Comparison of ENCODE assay signal across 14 mouse cellular contexts in the genomic region with DNA sequence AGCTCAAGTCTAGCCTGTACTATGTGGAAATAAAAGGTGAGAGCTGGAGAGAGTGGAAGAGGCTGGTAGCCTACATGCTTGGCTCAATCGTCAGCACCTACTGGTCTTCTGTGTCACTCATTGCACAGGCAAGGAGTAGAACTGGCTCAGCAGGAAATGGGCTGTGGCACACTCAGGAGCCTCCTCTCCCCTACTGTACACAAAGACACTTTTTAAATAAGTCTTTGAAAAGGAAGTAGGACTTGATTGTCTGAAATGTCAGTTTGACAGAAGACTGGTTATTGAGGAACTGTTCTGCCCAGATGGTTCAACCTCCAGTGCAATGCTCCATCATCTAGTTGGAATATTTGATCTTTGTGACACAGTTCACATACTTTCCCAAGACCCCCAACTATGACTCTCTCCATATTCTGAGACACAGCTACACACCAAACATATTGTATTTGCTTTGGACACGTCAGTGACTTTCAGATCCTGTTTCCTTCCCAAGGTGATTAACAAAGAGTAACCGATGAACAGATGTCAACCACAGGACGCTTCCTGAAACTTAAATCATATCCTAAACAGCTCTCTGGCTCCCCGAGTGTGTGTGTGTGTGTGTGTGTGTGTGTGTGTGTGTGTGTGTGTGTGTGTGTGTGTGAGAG. TPM values are rescaled to one million over a fixed set of nuclear protein-coding genes. Genes with fewer than 3 reads are reported as not detected.
A peak's percentile ranks its signal among the peaks of the same experiment; 100 is the strongest.
DNase-seq lines count a peak whose midpoint lies in the region; ATAC-seq and TF ChIP-seq lines count a peak whose summit lies in the region.
"Had no signal": no experiment of that assay in that cellular context is flagged by ENCODE, and none has a peak within 500 bp of the region (broad histone marks: within the 10 kb centered on the region; RNA-seq: fewer than 3 reads in every experiment).

No protein-coding gene starts in this region.

- TF ChIP-seq EP300 in heart, postnatal 0 days (IDR thresholded peaks at IDR 0.05; ENCODE audit: low read depth) = no peak

- H3K4me2 ChIP-seq in heart, postnatal 0 days (ENCODE audit: low read depth, low read length) = no peak overlapping the region
- H3K4me2 ChIP-seq in intestine, postnatal 0 days (replicated peaks; ENCODE audit: low read depth) = no peak overlapping the region

- peaks cover 5% of the 10 kb centered on the region; the same call in 1 of the 2 replicates for H3K4me1 ChIP-seq in heart, postnatal 0 days (ENCODE audit: control insufficient read depth, insufficient read depth)
- H3K4me1 ChIP-seq in intestine, postnatal 0 days (replicated peaks; ENCODE audit: control insufficient read depth, insufficient read depth, low read length) = no peaks in the 10 kb centered on the region

- no peak for TF ChIP-seq CTCF in heart, postnatal 0 days (IDR thresholded peaks at IDR 0.05; ENCODE audit: low read depth)
- TF ChIP-seq CTCF in intestine, postnatal 0 days (IDR thresholded peaks at IDR 0.05; ENCODE audit: low read depth) = no peak

- no peaks in the 10 kb centered on the region for H3K9me3 ChIP-seq in heart, postnatal 0 days (replicated peaks; ENCODE audit: control insufficient read depth, low read length)
- H3K9me3 ChIP-seq in intestine, postnatal 0 days (ENCODE audit: control insufficient read depth) = 0 out of 2 replicates have a peak, but pooled peaks cover 3% of the 10 kb centered on the region

- H3K27me3 ChIP-seq in heart, postnatal 0 days (ENCODE audit: control insufficient read depth, insufficient read depth, low read length) = no peaks in the 10 kb centered on the region
- H3K27me3 ChIP-seq in intestine, postnatal 0 days (replicated peaks; ENCODE audit: control insufficient read depth, insufficient read depth, low read length) = no peaks in the 10 kb centered on the region
- H3K27me3 ChIP-seq in splenic B cell, adult 2 months (ENCODE audit: control insufficient read depth, insufficient read depth, low read length, poor library complexity, severe bottlenecking) = no peaks in the 10 kb centered on the region

- no peak overlapping the region for H3K9ac ChIP-seq in heart, postnatal 0 days (replicated peaks; ENCODE audit: low read depth, low read length)
- no peak overlapping the region for H3K9ac ChIP-seq in intestine, postnatal 0 days (ENCODE audit: low read depth, low read length)

- WGBS in heart, postnatal 0 days = 45% methylated on average over 5 of the region's 5 CpGs
- WGBS in intestine, postnatal 0 days = 31% methylated on average over 5 of the region's 5 CpGs

- H3K27ac ChIP-seq in heart, postnatal 0 days (ENCODE audit: low read depth) = peak overlapping the region; percentile 22; the same call in 1 of the 2 replicates
- no peak overlapping the region for H3K27ac ChIP-seq in intestine, postnatal 0 days (ENCODE audit: low read depth, low read length)
- H3K27ac ChIP-seq: macrophage had no signal

- no peak for DNase-seq in heart, postnatal 0 days (ENCODE audit: low spot score)
- DNase-seq in heart, adult 18-20 months = no peak
- peak; percentile 65 for DNase-seq in CD4-positive, CD25-positive, alpha-beta regulatory T cell, adult 2 months (ENCODE audit: low read depth, low spot score)
- peak; percentile 87 for DNase-seq in splenic B cell, adult 2 months (ENCODE audit: low read depth, low spot score)
- DNase-seq in gastrocnemius, postnatal 4 days (ENCODE audit: low spot score in 2 of 2) = no peak
- DNase-seq in ovary, postnatal 10 days (ENCODE audit: low spot score) = no peak
- no peak for DNase-seq in left cerebral cortex, adult 11 months (ENCODE audit: low spot score)
- DNase-seq: kidney, postnatal 25 days; left cerebral cortex, postnatal 4 days had no signal

- H3K36me3 ChIP-seq in heart, postnatal 0 days (replicated peaks; ENCODE audit: control insufficient read depth, insufficient read depth, low read length) = no peaks in the 10 kb centered on the region
- no peaks in the 10 kb centered on the region for H3K36me3 ChIP-seq in intestine, postnatal 0 days (ENCODE audit: control insufficient read depth, insufficient read depth)
- H3K36me3 ChIP-seq in splenic B cell, adult 2 months (ENCODE audit: control insufficient read depth, insufficient read depth, low read length, poor library complexity, severe bottlenecking) = no peaks in the 10 kb centered on the region

- H3K4me3 ChIP-seq in heart, postnatal 0 days (ENCODE audit: low read depth, low read length) = no peak overlapping the region
- H3K4me3 ChIP-seq in intestine, postnatal 0 days (ENCODE audit: low read depth, low read length) = no peak overlapping the region

- ATAC-seq in heart, postnatal 0 days (ENCODE audit: insufficient read depth, low read depth) = no peak
- ATAC-seq in intestine, postnatal 0 days = peak; percentile 77

RNA-seq across cellular contexts. Expression of gene Gm43552, which starts 22.1 kb away (rescaled TPM):
- not detected in 2 replicates for total RNA-seq in heart, postnatal 0 days (2014; rRNA removed; ENCODE audit: low replicate concordance)
- not detected in 2 replicates for polyA plus RNA-seq in heart, postnatal 0 days (2015; fragmentation: Nextera tagmentation; extraction: Ambion mirVana)
- total RNA-seq in heart, adult 18-20 months (2021) = 1 to 10 TPM in 1 of 2 experiments, not detected in 1; 4.0 TPM
- polyA plus RNA-seq in intestine, postnatal 0 days (2015; fragmentation: Nextera tagmentation; extraction: Ambion mirVana) = not detected in 2 replicates
- total RNA-seq in gastrocnemius, postnatal 4 days (2021) = 1 to 10 TPM in 1 of 2 experiments, not detected in 1; 3.0 TPM
- total RNA-seq: heart, postnatal 25 days; left cerebral cortex, postnatal 4 days had no signal
- polyA plus RNA-seq: embryonic facial prominence, embryonic 11.5 days; macrophage; neural tube, embryonic 14.5 days had no signal

RNA-seq across cellular contexts. Expression of gene Smim14, which starts 22.2 kb away (rescaled TPM):
- total RNA-seq in heart, postnatal 0 days (2014; rRNA removed; ENCODE audit: low replicate concordance) = 122 and 156 TPM in 2 replicates
- 190 and 200 TPM in 2 replicates for polyA plus RNA-seq in heart, postnatal 0 days (2015; fragmentation: Nextera tagmentation; extraction: Ambion mirVana)
- 100 to 1,000 TPM in 1 of 2 experiments, 10 to 100 TPM in 1; 94.3 to 101 TPM for total RNA-seq in heart, adult 18-20 months (2021)
- 250 and 257 TPM in 2 replicates for polyA plus RNA-seq in intestine, postnatal 0 days (2015; fragmentation: Nextera tagmentation; extraction: Ambion mirVana)
- 10 to 100 TPM; 63.6 to 70.2 TPM for total RNA-seq in gastrocnemius, postnatal 4 days (2021)

RNA-seq across cellular contexts. Expression of gene Ube2k, which starts 22.3 kb away (rescaled TPM):
- 19.5 and 21.2 TPM in 2 replicates for total RNA-seq in heart, postnatal 0 days (2014; rRNA removed; ENCODE audit: low replicate concordance)
- 125 and 132 TPM in 2 replicates for polyA plus RNA-seq in heart, postnatal 0 days (2015; fragmentation: Nextera tagmentation; extraction: Ambion mirVana)
- 10 to 100 TPM; 62.9 to 64.2 TPM for total RNA-seq in heart, adult 18-20 months (2021)
- 102 and 111 TPM in 2 replicates for polyA plus RNA-seq in intestine, postnatal 0 days (2015; fragmentation: Nextera tagmentation; extraction: Ambion mirVana)
- total RNA-seq in gastrocnemius, postnatal 4 days (2021) = 10 to 100 TPM; 77.9 to 88.6 TPM

Comparison
In these comparisons a context has a peak if more than half of its experiments do, and no peak if none do; other contexts are left out.
1. DNase-seq: peak in CD4-positive, CD25-positive, alpha-beta regulatory T cell, adult 2 months (single experiment) and splenic B cell, adult 2 months (single experiment); none in heart, postnatal 0 days (single experiment), heart, adult 18-20 months (0 of 2), gastrocnemius, postnatal 4 days (0 of 2), ovary, postnatal 10 days (single experiment) and left cerebral cortex, adult 11 months (single experiment).